Comparison of ENCODE assay signal across 8 mouse cellular contexts in genomic region chr1:127206881-127207555, GRCm38 (mm10). TPM values are rescaled to one million over a fixed set of nuclear protein-coding genes. Genes with fewer than 3 reads are reported as not detected.
A peak's percentile ranks its signal among the peaks of the same experiment; 100 is the strongest.
DNase-seq lines count a peak whose midpoint lies in the region; ATAC-seq and TF ChIP-seq lines count a peak whose summit lies in the region.

No protein-coding gene starts in this region.

- H3K36me3 ChIP-seq in kidney, adult 2 months (ENCODE audit: control insufficient read depth, insufficient read depth, low read length) = no peaks in the 10 kb centered on the region
- no peaks in the 10 kb centered on the region for H3K36me3 ChIP-seq in hindbrain, embryonic 11.5 days (ENCODE audit: control insufficient read depth, insufficient read depth, low read length)
- no peaks in the 10 kb centered on the region for H3K36me3 ChIP-seq in midbrain, embryonic 11.5 days (ENCODE audit: control insufficient read depth, insufficient read depth, low read length)

- TF ChIP-seq CTCF in kidney, adult 2 months (conservative IDR thresholded peaks at IDR 0.05; ENCODE audit: insufficient read depth, insufficient read length, low read depth, low read length) = no peak
- TF ChIP-seq CTCF in bone marrow, adult 2 months (IDR thresholded peaks at IDR 0.05; ENCODE audit: control insufficient read depth, insufficient read depth, low read length) = no peak
- TF ChIP-seq CTCF in gastrocnemius, adult 2 months (IDR thresholded peaks at IDR 0.05) = no peak

- H3K9me3 ChIP-seq in hindbrain, embryonic 11.5 days (ENCODE audit: control insufficient read depth, low read length) = no peaks in the 10 kb centered on the region
- no peaks in the 10 kb centered on the region for H3K9me3 ChIP-seq in midbrain, embryonic 11.5 days (ENCODE audit: control insufficient read depth, low read length)

- H3K4me2 ChIP-seq in hindbrain, embryonic 11.5 days (replicated peaks; ENCODE audit: low read depth, low read length) = peak overlapping the region; percentile 96
- peak overlapping the region; percentile 98 for H3K4me2 ChIP-seq in midbrain, embryonic 11.5 days

- ATAC-seq in hindbrain, embryonic 11.5 days (ENCODE audit: low FRiP score) = no peak
- ATAC-seq in midbrain, embryonic 11.5 days (ENCODE audit: low FRiP score) = no peak
- ATAC-seq in CD4-positive, CD25-positive, alpha-beta regulatory T cell, adult 4 months = no peak

- peaks cover 8% of the 10 kb centered on the region; the same call in 1 of the 2 replicates for H3K4me1 ChIP-seq in kidney, adult 2 months (ENCODE audit: control insufficient read depth, insufficient read depth, low read length)
- peaks cover 2% of the 10 kb centered on the region; the same call in 1 of the 2 replicates for H3K4me1 ChIP-seq in bone marrow, adult 2 months (ENCODE audit: control insufficient read depth, insufficient read depth, low read length)
- no peaks in the 10 kb centered on the region for H3K4me1 ChIP-seq in hindbrain, embryonic 11.5 days (replicated peaks; ENCODE audit: control insufficient read depth, insufficient read depth, low read length)
- H3K4me1 ChIP-seq in midbrain, embryonic 11.5 days (ENCODE audit: control insufficient read depth, insufficient read depth, low read length) = peaks cover 5% of the 10 kb centered on the region; the same call in 1 of the 2 replicates

- no peaks in the 10 kb centered on the region for H3K27me3 ChIP-seq in kidney, adult 2 months (replicated peaks; ENCODE audit: control insufficient read depth, insufficient read depth, low read length)
- no peaks in the 10 kb centered on the region for H3K27me3 ChIP-seq in hindbrain, embryonic 11.5 days (ENCODE audit: control insufficient read depth, insufficient read depth, low read length)
- H3K27me3 ChIP-seq in midbrain, embryonic 11.5 days (ENCODE audit: control insufficient read depth, insufficient read depth, low read length) = no peaks in the 10 kb centered on the region

- 66% methylated on average over 11 of the region's 11 CpGs for WGBS in kidney, adult 2 months
- WGBS in bone marrow, adult 2 months = 9% methylated on average over 11 of the region's 11 CpGs
- 68% methylated on average over 11 of the region's 11 CpGs for WGBS in hindbrain, embryonic 11.5 days
- WGBS in midbrain, embryonic 11.5 days = 61% methylated on average over 11 of the region's 11 CpGs

- TF ChIP-seq POLR2A in kidney, adult 2 months (IDR thresholded peaks at IDR 0.05; ENCODE audit: low read depth, low read length) = no peak
- TF ChIP-seq POLR2A in bone marrow, adult 2 months (IDR thresholded peaks at IDR 0.05; ENCODE audit: borderline replicate concordance, control insufficient read depth, low read depth, low read length) = no peak

- intact Hi-C loops in gastrocnemius, adult 2 months (cut with DNase I) = loop anchor here (10.0 kb wide), 2 partner anchors 128 to 192 kb away; no protein-coding TSS in a partner anchor
- intact Hi-C loops in gastrocnemius, postnatal 36 days (cut with DNase I) = loop anchor here (2.0 to 10.0 kb wide), 2 partner anchors 36 to 128 kb away; no protein-coding TSS in a partner anchor

- no peak overlapping the region for H3K9ac ChIP-seq in hindbrain, embryonic 11.5 days (ENCODE audit: low read depth, low read length)
- H3K9ac ChIP-seq in midbrain, embryonic 11.5 days (ENCODE audit: low read length) = peak overlapping the region; percentile 84

- peak overlapping the region; percentile 93; the same call in 1 of the 2 replicates for H3K4me3 ChIP-seq in kidney, adult 2 months (ENCODE audit: insufficient read depth, low read depth, low read length)
- H3K4me3 ChIP-seq in bone marrow, adult 2 months (replicated peaks; ENCODE audit: control insufficient read depth, low read depth, low read length) = peak overlapping the region; percentile 84
- H3K4me3 ChIP-seq in hindbrain, embryonic 11.5 days (ENCODE audit: low read depth, low read length) = peak overlapping the region; percentile 80; the same call in 1 of the 2 replicates
- peak overlapping the region; percentile 76 for H3K4me3 ChIP-seq in midbrain, embryonic 11.5 days (ENCODE audit: low read depth, low read length)
- no peak overlapping the region for H3K4me3 ChIP-seq in gastrocnemius, adult 2 months

- H3K27ac ChIP-seq in kidney, adult 2 months (ENCODE audit: insufficient read depth, low read depth, low read length) = no peak overlapping the region
- H3K27ac ChIP-seq in bone marrow, adult 2 months (ENCODE audit: control insufficient read depth, insufficient read depth, low read depth, low read length, poor library complexity) = no peak overlapping the region
- no peak overlapping the region for H3K27ac ChIP-seq in hindbrain, embryonic 11.5 days (ENCODE audit: low read depth, low read length)
- no peak overlapping the region for H3K27ac ChIP-seq in midbrain, embryonic 11.5 days (ENCODE audit: low read depth, low read length)
- H3K27ac ChIP-seq in gastrocnemius, adult 2 months = no peak overlapping the region

- no peak for DNase-seq in kidney, adult 2 months
- DNase-seq in kidney, postnatal 25 days = no peak
- no peak for DNase-seq in hindbrain, embryonic 11.5 days (ENCODE audit: low spot score)
- peak; percentile 83 for DNase-seq in midbrain, embryonic 11.5 days (ENCODE audit: low spot score, missing footprints)
- no peak for DNase-seq in gastrocnemius, adult 2 months
- DNase-seq in gastrocnemius, postnatal 36 days = no peak

RNA-seq across cellular contexts. Expression of gene Mgat5, which starts 2.2 kb away (rescaled TPM):
- 12.0 and 13.1 TPM in 2 replicates for polyA plus RNA-seq in kidney, adult 2 months (2012; rRNA removed)
- 3.0 and 9.7 TPM in 2 replicates for polyA plus RNA-seq in bone marrow, adult 2 months (2011; ENCODE audit: insufficient read depth, insufficient read length, low replicate concordance, missing spikeins)
- polyA plus RNA-seq in hindbrain, embryonic 11.5 days (2014; fragmentation: Nextera tagmentation; extraction: Ambion mirVana) = 8.3 and 11.5 TPM in 2 replicates
- 6.9 and 7.9 TPM in 2 replicates for polyA plus RNA-seq in midbrain, embryonic 11.5 days (2014; fragmentation: Nextera tagmentation; extraction: Ambion mirVana)
- 1 to 10 TPM in 1 of 2 experiments, under 1 TPM in 1; 0.79 to 1.5 TPM for total RNA-seq in gastrocnemius, adult 2 months (2021)
- 10 to 100 TPM; 14.3 to 21.6 TPM for polyA plus RNA-seq in CD4-positive, CD25-positive, alpha-beta regulatory T cell, adult 4 months (2017; shearing (Covaris generic))
- 1 to 10 TPM; 1.1 to 1.2 TPM for total RNA-seq in gastrocnemius, postnatal 36 days (2021)
